Mouse (Mus musculus): ENCODE measurements around the gene Cxcl16.
"Not testable (repeated sequence)": the region's sequence is repeated elsewhere in the genome, so short reads cannot be mapped to it uniquely, and the experiment has no call there.

The Cxcl16 gene

DNA sequence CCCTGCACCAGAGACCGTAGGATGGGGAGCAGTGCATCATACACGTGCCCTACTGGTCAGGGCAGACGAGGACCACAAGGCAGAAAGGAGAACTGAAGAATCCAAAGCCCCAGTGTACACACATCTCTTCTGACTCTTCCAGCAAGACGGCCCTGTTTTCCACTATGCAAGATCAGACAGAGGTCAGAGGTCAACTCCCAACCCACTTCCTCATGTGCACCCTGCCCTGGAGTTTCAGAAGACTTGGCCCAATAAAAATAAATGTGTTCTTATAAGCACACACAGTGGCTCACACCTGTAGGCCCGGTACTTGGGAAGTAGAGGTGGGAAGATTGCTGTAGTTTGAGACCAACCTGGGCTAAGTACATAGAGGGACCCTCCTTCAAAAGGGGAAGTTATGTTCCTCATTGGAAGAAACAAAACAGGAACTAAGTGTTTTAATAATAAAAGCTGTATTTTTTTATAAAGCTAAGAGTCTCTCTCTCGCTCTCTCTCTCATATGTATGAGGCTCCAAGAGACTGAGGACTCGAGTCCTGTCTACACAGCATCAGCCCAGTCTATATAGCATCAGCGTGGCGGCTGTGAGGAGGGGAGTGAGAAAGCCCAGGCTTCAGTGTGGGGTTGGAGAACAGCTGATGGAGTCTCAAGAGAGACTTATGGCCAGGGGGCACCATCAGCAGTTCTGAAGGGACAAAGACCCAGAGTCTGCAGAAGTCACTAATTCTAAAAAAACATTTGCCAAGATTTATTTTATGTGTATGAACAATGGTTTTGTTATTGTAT, 6.3 kb downstream of the Cxcl16 start:
- no peak for DNase-seq (ENCODE audit: low read depth, low spot score)

DNA sequence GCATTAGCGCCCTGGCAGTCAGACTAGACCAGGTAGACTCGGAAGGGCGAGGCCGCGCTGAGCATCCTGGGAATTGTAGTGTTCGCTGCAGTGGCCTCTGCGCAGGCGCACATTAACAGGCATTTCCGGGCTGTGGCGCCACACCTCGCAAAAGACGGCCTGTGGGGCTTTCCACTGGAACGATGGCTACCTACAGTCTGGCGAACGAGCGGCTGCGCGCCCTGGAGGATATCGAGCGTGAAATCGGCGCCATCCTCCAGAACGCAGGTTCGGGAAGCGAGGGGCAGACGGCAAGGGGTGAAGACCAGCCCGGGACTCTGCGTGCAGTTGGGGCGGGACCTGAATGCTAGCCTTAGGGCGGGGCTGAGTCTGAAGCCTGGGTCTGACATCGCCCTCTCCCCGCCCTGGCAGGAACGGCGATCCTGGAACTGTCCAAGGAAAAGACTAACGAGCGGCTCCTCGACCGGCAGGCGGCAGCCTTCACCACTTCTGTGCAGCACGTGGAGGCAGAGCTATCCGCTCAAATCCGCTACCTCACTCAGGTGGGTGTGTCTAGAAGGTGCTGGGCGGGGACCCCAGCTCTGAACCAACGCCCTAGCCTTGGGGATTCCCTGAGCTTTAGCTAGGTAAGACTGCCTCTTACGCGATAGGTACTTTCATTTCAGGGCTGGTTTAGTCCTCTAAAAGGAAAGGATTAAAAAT, 7.8 kb downstream of the Cxcl16 start, which contains the start of gene Med11:
Gene Med11, plus strand, starts transcription at position 123 of the 702 bp plus-strand sequence.
- peak; percentile 98 for DNase-seq (ENCODE audit: low read depth, low spot score)

DNA sequence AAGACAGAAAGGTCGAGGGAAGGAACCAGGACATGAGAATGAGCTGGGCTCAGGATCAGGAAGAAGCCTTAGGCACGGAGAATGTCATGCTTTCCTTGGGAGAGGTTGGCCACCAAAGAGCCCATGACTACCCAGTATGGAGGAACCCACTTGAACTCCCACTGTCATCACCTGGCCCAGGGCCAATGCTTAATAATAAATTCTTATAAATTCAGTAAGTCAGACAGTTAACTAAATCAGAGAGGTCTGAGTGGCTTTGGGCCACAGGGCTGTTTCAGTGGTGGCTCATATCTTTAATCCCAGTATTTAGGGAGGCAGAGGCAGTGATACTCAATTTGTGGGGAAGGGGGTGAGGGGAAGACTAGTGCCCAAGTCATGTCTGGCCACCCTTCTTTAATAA, 8.9 kb downstream of the Cxcl16 start:
- DNase-seq (ENCODE audit: low read depth, low spot score) = no peak

DNA sequence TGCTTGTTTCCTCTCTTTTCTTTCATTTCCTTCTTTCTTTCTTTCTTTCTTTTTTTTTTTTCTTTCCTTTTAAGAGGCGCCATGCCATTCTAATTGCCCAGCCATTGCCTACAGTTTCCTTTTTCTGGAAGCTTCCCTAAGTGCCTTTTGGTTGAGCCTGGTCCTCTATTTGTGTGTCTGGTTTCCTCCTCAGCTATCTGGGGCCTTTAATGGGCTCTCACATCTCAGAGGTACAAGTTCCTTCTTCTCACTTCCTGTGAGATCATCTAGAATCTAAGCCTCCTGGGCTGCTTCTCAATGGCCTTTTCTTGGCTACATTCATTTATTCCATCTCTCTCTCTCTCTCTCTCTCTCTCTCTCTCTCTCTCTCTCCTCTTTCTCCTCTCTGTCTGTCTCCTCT, 12.4 kb downstream of the Cxcl16 start:
- no peak for DNase-seq (ENCODE audit: low read depth, low spot score)

DNA sequence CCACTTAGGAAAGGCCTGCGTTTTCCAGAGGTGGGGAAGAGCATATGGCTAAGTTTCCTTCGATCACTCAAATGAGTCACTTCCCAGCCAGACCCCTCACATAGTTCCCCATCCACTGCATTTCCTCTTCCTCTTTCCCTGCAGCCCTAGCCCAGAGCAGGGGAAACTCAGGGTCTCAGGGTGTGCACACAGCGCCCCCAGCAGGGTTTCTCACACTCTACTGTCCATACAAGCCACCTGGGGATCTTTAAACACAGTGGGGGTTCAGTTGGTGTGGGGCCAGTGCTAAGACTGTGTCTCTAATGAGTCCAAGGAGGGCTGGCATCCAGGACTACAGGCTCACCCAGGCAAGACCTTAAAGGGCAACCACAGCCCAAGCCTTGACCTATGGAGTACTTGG, 13.0 kb downstream of the Cxcl16 start:
- no peak for DNase-seq (ENCODE audit: low read depth, low spot score)

DNA sequence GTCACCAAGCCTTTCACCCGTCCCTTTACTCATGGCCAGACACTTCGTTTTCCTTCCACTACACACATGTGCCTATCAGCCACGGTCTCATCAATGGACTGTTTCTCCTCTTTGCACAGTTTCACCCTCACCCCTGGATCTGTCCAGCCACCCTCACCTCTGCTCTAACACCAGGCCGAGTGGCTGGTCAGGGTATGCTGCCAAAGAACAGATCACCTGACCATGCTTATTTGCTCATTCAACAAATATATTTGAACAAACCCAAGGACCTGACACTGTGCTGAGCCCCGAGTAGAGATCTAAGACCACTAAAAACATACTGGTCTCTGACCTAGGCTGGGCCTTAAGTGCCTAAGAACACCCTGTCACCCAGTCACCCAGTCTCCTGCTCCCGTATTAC, 15.1 kb downstream of the Cxcl16 start:
- DNase-seq (ENCODE audit: low read depth, low spot score) = no peak

DNA sequence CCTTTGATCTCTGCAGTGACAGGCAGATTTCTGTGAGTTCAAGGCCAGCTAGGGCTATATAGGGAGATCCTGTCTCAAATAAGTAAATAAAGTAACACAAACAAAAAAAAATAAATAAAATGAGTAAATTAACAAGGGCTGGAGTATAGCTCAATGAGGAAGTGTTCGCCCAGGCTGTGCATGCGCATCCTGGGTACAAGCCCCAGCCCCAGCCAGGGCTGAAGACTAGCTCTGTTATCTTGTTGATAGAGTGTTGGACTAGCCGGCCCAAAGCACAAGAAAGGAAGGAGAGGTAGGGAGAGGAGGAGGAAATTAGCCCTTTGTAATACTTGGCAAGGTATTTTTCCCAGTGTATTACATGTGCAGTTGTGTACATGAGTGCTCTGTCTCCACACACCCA, 15.8 kb downstream of the Cxcl16 start:
- DNase-seq (ENCODE audit: low read depth, low spot score) = no peak

DNA sequence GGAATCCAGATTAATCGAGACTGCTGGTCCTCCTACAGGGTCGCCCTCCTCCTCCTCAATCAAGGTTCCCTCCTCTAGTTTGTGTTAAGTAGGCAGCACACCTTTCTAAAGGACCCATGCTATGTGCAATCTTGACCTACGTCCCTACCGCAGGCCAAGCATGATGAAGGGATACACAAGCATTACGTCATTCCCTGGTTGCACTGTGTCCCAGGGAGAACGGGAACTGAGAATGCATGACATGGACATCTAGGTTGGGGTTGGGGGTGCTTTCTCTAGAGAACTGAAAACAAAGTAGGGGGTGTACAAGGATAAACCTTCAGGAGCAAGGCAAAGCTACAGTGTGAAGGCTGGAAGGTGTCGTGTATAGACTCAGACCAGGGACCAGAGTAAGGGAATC, 17.9 kb downstream of the Cxcl16 start:
- no peak for DNase-seq (ENCODE audit: low read depth, low spot score)

DNA sequence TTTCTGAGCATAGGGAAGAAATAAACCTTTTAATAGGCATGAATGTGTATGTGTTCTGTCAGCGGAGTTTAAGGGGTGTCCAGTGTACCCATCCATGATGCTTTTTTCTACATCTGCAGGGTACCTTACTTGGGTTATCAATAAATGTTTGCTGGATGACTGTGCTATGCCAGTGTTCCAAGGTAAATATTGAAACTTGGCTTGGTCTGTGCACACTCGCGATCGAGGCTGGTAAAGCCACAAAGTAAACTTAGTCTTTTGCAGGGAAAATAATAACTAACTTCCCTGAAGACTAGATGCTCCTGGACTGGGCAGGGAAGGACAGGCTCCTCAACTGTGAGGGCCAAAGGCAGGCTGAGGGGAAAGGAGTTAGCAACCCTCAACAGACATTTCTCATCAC, 19.1 kb downstream of the Cxcl16 start:
- no peak for DNase-seq (ENCODE audit: low read depth, low spot score)

DNA sequence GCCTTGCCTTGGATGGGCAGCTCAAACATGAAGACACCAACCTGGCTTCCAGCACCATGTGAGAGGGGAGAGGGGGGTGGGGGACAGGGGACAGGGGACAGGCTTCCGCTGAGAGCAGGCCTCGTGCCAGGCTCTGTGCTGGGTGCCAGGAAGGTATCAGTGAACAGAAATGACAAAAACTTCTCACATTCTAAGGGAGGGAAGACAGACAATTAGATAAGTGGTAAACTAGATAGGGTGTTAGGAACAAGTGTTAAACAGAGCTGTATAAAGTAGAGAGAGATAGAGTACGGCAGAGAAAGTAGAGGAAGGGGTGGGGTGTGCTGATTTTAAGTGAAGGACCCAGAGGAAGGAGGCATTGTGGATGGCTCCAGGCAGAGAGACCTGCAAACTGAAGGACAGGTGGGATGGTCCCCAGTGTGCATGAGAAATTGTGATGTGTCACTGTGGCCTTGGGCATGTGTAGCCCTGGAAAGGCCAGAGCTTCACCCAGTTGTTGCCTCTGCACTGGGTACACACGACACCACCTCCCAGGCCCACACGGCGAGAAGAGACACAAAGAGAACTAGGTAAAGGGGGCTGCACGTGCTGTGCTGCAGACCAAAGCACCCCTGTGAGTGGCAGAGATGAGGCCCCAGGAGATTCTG, 20.9 kb downstream of the Cxcl16 start:
- DNase-seq (ENCODE audit: low read depth, low spot score) = no peak

DNA sequence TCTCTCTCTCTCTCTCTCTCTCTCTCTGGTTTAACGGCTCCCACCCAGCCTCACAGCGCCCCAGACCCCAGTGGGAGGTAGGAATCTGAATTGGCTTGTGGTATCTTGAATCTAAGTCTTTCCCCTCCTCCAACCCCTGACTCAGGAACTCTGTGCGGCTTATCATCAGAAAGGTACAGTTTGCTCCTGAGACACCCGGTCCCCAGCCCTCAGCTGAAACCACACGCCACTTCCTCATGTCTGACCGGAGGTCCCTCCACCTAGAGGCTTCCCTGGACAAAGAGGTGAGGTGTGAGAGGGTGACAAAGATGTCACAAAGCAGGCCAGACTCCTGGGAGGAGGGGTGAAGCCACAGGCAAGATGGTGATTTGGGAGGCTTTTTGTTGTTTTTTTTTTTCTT, 22.4 kb downstream of the Cxcl16 start:
- no peak for DNase-seq (ENCODE audit: low read depth, low spot score)

DNA sequence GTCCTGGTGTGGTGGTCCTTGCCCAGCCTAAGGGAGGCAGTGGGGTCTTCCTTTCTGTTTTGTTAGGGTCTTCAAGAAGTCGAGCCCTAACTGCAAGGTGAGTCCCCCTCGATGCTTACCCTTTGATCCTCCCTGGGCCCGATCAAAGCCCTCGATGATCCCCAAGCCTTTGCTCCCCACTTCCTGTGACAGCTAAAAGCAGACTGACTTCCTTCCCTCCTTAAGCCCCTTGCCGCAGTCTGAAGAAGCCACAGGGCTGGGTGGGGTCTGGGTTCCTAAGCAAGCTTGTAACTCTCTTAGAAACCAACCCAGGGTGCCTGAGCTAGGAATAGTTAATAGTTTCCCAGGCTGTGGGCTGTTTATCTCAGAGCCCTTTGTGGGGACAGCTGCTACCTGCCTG, 24.3 kb downstream of the Cxcl16 start:
- DNase-seq (ENCODE audit: low read depth, low spot score) = no peak

DNA sequence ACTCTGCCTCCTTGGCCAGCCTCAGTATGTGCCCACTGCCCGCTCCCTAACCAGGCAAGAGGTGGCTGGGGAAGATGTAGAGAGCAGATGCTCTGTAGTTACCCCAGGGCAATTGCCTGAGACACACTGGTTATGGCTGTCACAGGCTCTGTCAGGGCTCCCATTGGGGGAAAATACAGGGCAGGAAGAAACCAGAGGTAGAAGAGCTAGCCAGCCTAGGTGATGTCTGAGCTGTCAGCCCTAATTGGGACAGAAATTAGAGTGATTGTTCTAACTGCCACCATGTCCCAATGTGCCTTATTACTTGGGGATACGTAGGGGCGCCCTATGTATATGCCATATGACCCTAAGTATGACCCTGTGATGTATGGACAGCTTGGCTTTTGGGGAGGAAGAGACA, 25.8 kb downstream of the Cxcl16 start:
- DNase-seq (ENCODE audit: low read depth, low spot score) = no peak

DNA sequence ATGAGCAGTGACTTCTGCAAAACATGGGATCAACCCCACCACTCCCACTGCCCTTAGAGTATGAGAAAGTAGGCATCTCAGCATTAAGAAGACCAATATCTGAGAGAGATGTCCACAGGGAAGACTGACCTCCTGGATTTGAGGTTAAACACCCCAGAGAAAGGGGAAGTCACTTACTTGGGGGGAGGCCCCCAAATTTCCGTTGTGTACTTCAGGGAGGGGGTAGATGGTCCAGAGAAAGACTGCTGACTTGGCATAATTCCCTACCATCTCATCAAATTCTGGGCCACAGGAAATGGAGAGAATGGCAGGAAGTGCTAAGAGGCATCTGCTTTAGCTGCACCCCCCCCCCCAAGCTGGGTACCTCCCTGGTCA, 26.2 kb downstream of the Cxcl16 start:
- DNase-seq (ENCODE audit: low read depth, low spot score) = no peak

DNA sequence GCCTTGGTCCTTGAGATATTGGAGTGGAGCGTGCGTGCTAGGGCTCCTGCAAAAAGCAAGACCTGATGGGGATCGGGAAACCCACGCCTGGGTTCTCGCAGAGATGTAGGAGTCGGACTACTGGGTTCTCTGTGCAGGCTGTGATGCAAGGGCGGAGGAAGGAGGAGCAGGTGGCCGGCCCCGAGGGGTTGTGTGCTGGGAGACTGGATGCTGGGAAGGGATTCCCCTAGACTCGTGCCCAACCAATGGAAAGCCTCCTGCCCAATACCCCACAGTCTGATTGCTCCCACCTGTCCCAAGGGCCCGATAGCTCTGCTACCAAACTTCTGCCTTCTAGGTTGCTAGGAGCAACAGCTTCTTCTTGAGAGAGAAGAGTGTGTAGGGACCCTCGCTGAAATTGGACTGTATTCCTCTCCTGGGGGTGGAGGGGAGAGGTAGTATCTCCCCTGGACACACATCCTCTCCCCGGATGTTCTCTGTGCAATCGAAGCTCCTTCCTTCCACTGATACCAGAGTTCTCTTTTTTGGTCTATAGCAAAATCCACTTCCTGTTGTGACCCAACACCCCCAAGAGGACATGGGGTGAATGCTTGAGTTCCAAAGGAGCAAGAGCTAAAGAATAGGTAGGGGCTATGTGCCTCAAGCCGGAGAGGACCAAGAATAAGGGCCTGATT, 26.8 kb downstream of the Cxcl16 start:
- DNase-seq (ENCODE audit: low read depth, low spot score) = no peak

DNA sequence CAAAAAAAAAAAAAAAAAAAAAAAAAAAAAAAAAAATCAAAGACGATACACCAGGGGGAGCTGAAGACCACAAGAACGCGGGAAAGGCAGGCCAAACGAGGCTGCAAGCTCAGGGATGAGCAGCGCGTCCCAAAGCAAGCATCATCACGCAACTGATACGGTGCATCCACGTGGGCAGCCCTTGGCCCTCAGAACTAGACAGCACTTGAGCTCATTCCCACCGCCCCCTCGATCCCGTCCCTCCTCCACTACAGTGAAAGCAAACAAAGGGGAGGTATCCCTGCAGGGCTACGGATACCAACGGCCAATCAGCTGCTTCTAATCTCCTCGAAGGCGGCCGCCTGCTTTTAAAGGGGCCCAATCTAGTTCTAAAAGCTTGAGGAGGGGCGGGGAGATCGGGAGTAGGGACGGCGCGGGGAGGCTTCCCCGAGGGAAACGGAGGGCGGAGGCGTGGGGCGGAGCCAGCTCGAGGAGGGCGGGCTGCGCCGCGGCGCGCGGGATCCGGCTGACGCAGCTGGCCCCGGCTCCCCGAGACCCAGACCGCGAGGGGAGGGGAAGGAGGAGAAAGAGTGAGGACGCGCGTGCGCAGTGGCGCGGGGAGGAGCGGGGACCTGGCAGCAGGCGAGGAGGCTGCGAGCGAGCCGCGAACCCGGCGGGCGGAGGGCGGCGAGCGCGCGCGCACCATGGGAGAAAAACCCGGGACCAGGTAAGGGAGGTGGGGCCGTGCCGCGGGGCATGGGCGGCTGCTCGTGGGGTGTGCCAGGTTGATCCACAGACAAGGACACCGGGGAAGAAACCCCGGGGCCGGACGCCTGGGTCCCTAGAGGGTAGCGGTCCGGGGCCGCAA, 27.5 kb downstream of the Cxcl16 start, which contains the start of gene Arrb2:
Gene Arrb2, plus strand, starts transcription at position 588 of the 847 bp plus-strand sequence.
- peak; percentile 99 for DNase-seq (ENCODE audit: low read depth, low spot score)

DNA sequence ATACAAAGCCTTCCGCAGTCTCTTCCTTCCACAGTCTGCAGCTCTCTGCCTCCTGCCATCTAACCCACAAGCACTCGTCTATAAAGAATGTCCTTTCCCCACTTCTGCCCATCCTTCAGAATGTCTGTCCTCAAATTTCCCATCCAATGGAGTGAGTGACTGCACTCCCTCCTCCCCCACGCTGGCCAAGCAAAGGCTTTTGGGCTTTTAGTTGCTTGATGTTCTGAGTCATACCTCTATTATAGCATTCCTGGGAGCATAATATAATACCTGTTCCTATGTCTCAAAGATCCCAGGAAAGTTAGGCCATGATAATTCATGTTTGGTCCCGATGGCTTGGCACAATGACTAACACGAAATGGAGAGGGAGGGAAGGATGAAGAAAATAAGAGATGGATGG, 28.2 kb downstream of the Cxcl16 start:
- DNase-seq (ENCODE audit: low read depth, low spot score) = no peak

DNA sequence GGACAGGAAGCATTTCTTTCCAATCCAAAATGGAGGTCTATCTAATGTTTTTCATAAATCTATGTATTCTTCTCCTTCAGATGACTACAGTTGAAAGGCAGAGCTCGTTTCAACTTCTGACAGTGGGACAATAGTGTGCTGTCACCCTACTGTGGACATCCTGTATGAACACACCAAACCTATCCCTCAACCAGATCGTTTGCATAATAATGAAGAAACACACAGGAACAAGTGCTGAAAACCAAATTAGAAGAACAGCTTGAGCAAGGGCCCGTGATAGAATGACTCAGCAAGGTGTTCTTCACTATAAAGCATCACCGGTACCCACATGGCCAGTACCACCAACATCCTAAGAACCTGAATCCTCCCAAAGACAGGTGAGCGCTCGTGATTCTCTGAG, 33.2 kb downstream of the Cxcl16 start:
- not testable (repeated sequence) for DNase-seq (ENCODE audit: low read depth, low spot score)

DNA sequence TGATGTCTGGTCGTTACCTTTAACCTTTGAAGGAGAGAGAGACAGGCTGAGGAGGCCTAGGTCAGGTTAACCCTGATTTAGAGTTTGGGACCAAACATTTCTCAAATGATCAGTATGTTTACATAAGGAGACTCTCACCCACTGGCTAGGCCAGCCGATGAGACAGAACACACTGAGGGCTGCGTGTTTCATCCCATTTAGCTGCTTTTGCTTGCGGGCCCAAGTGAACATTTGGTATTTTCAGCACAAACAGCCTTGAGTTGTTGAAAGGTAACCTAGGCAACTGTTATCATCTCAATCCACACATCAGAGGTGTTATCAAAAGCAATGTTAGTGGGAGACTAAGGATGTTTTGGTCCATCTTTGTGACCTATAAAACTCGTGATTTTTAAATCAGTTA, 40.3 kb downstream of the Cxcl16 start:
- no peak for DNase-seq (ENCODE audit: low read depth, low spot score)

DNA sequence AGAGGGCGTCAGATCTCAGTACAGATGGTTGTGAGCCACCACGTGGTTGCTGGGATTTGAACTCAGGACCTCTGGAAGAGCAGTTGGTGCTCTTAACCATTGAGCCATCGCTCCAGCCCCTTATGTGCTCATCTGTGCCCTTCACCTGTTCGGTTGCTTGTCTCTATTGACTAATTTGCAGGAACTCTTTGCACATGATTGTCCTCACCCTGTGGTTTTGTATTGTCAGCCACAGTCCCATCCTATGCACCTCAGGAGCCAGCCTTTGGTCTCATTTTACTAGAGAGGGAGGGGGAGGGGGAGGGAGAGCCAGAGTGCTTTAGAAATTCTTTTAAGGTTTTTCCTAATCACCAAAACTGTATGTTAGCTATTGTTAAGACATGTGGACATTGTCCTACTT, 41.6 kb downstream of the Cxcl16 start:
- DNase-seq (ENCODE audit: low read depth, low spot score) = no peak

DNA sequence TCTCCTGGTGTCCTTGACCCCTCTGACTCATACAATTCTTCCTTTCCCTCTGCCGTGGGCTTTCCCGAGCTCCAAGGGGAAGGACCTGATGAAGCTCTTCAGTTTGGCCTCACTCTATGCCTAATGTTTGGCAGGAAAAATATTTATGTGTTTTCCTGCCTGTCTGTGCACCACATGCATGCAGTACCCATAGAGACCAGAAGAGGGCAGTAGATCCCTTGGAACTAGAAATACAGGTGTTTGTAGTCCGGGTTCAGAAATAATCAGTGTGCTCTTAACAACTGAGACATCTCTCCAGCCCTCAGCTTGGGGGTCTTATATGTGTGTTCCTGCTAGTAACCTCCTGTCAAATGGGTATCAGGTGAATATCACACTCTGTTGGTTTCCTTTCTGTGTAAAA, 45.8 kb downstream of the Cxcl16 start:
- peak; percentile 66 for DNase-seq (ENCODE audit: low read depth, low spot score)
